Mouse (Mus musculus): Measurements from ENCODE around the gene Psmc3.

GRCm38 (mm10) chr2:91082844-91083243, 29.0 kb downstream of the Psmc3 start:
- TF ChIP-seq CTCF (IDR thresholded peaks at IDR 0.05; ENCODE audit: extremely low read depth, insufficient read length, insufficient replicate concordance, low read depth, low read length) (no peak), POLR2A (IDR thresholded peaks at IDR 0.05; ENCODE audit: low read depth, low read length) (no peak; the same call in 1 of the 2 replicates)
